Mouse (Mus musculus) stomach, embryonic 14.5 days (tissue): Measurements from ENCODE around the gene Fto. TPM values are rescaled to one million over a fixed set of nuclear protein-coding genes. Genes with fewer than 3 reads are reported as not detected.

Source experiments
- ATAC-seq: fragments of 200-750 bp; cut with Nextera tagmentation; 2 replicates; pipeline ENCODE4 v1.8.0; 2017; ENCODE audit warnings: low read depth, moderate TSS enrichment; ENCODE audit not compliant: insufficient number of reproducible peaks, insufficient read depth, low FRiP score
- H3K27ac ChIP-seq: fragments of 300-500 bp; sonication (generic); 2 replicates; pipeline ENCODE4 v1.5.1; 2014; ENCODE audit warnings: mild to moderate bottlenecking, low read length, moderate library complexity, mixed read lengths
- H3K27me3 ChIP-seq: fragments of 300-500 bp; sonication (generic); 2 replicates; pipeline ENCODE4 v1.6.1; 2014; ENCODE audit warnings: low read length, control low read depth, mixed read lengths; ENCODE audit not compliant: control insufficient read depth, insufficient read depth
- H3K36me3 ChIP-seq: fragments of 300-500 bp; sonication (generic); 2 replicates; pipeline ENCODE4 v1.6.1; 2014; ENCODE audit warnings: mild to moderate bottlenecking, control low read depth, low read length, moderate library complexity, mixed read lengths; ENCODE audit not compliant: control insufficient read depth, insufficient read depth
- H3K4me1 ChIP-seq: fragments of 300-500 bp; sonication (generic); 2 replicates; pipeline ENCODE4 v1.6.1; 2014; ENCODE audit warnings: low read length, control low read depth, mixed read lengths; ENCODE audit not compliant: control insufficient read depth, insufficient read depth
- H3K4me2 ChIP-seq: fragments of 300-500 bp; sonication (generic); replicated peaks from 2 replicates; pipeline ENCODE4 v1.6.1; 2014; ENCODE audit warnings: low read depth, low read length, control low read depth
- H3K4me3 ChIP-seq: fragments of 300-500 bp; sonication (generic); 2 replicates; pipeline ENCODE4 v1.5.1; 2014; ENCODE audit warnings: low read depth, low read length, control low read depth
- H3K9ac ChIP-seq: fragments of 300-500 bp; sonication (generic); replicated peaks from 2 replicates; pipeline ENCODE4 v1.6.1; 2014; ENCODE audit warnings: low read depth, mild to moderate bottlenecking, control low read depth, low read length, moderate library complexity, mixed read lengths
- H3K9me3 ChIP-seq: fragments of 300-500 bp; sonication (generic); 2 replicates; pipeline ENCODE4 v1.6.1; 2016; ENCODE audit warnings: low read depth, low read length, control low read depth; ENCODE audit not compliant: control insufficient read depth
- WGBS: fragments of 180-500 bp; shearing (Covaris S2); extraction: QIAGEN DNeasy Blood & Tissue Kit; methylation state at CpG from one replicate; pipeline ENCODE4 v1.1.7; 2014; 5-methylcytosine and 5-hydroxymethylcytosine counted together
- polyA plus RNA-seq: library from polyadenylated mRNA; unstranded; fragments of >200 nt; fragmentation: Nextera tagmentation; extraction: Ambion mirVana; gene quantifications from 2 replicates; pipeline ENCODE4 v1.2.1, GENCODE M21; 2014

Fto gene
- polyA plus RNA-seq, 1 experiment from 2014 or later: 89.6 TPM

DNA sequence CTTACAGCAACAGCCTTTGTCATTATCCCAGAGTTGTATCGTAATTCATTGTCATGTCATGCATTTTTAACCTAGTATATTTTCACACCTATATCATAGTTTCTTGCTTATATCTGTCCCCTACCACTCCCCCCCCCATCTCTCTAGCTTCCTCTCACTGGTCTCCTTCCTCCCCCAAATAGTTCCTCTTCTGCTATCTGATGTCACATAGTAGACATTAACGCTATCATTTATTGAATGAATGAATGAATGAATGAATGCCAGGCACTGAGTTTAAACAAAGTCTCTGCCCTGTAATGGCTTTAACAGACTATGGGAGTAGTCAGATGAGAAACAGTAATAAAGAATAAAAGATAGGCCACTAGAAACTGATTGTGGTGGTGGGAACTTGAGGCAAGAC, 983 bp upstream of the Fto start:
- Histone ChIP-seq H3K27me3 (no peaks in the 10 kb centered on the region), H3K4me2 (peak overlapping the region; percentile 54), H3K9ac (peak overlapping the region; percentile 50; the same call in 1 of the 2 replicates), H3K36me3 (no peaks in the 10 kb centered on the region), H3K4me1 (peaks cover 6% of the 10 kb centered on the region), H3K27ac (no peak overlapping the region), H3K4me3 (peak overlapping the region; percentile 72), H3K9me3 (no peaks in the 10 kb centered on the region)
- no peak for ATAC-seq
- WGBS: 73% methylated on average over 2 of the region's 2 CpGs

DNA sequence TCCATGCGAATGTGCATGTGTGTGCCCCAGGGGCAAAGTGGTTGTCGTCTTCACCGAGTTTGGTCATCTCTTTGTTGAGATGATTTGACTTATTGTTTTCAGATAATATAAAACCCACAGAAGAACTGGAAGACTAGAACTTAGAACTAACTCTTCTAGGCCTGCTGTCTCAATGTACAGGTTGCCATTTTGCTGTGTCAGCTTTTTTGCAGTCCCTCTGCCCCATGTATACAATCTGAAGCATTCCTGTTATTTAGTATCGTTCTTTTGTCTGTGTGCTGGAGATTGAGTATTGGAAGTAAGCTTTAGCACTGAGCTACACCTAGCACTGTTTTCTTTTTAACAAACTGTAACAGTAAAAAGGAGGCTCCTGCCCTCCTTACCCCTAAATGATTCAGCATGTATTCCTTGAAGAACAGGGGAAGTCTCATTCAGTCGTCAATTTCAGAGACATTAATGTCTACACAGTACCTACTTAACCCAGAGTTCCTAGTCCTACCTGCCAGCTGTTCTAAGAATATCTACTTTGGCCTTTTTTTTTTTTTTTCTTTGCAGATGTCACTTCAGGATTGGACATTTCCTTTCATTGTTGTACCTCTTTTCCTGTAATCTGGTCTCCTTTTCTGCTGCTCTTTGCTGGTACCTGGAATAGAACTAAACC, 4.4 kb downstream of the Fto start:
- H3K4me3 ChIP-seq: no peak overlapping the region
- no peak overlapping the region for H3K27ac ChIP-seq
- no peak overlapping the region for H3K4me2 ChIP-seq
- no peaks in the 10 kb centered on the region for H3K27me3 ChIP-seq
- H3K36me3 ChIP-seq: no peaks in the 10 kb centered on the region
- no peak overlapping the region for H3K9ac ChIP-seq
- H3K4me1 ChIP-seq: peaks cover 10% of the 10 kb centered on the region
- ATAC-seq: no peak
- no peaks in the 10 kb centered on the region for H3K9me3 ChIP-seq
- WGBS: 92% methylated on average over 5 of the region's 5 CpGs

DNA sequence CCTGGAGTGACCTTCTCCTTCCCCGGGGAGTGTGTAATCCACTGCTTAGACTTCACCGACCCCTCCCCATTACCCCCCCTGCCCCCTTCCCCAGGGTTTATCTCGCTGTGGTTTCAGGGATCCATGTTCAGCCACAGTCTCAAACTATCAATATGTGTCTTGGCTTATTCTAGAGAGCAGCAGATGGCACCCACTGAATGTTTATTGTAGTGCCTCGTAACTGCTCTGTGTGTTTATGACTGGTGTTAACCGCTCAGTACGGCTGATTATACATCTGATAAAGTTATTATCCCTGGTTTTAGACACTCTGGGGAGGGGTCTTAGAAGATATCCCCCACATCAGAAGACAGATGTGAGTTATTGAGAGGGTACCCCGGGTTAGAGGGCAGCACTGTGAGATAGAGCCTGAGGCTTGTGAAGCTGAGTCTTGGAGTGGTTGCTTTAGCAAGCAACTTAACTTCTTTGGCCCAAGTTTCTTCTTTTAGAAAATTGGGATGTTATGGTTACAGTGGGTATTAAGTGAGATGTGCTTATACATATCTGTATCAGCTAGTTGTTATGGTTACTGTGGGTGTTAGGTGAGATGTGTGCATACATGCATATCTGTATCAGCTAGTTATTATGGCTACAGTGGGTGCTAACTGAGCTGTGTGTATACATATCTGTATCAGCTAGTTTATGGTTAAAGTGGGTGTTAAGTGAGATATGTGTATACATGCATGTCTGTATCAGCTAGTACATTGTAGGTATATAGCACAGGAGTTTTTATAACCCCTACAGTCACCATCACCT, 5.8 kb downstream of the Fto start:
- no peaks in the 10 kb centered on the region for H3K36me3 ChIP-seq
- H3K4me3 ChIP-seq: no peak overlapping the region
- H3K4me1 ChIP-seq: peaks cover 10% of the 10 kb centered on the region
- WGBS: 52% methylated on average over 7 of the region's 7 CpGs
- no peaks in the 10 kb centered on the region for H3K9me3 ChIP-seq
- no peaks in the 10 kb centered on the region for H3K27me3 ChIP-seq
- ATAC-seq: no peak
- H3K27ac ChIP-seq: no peak overlapping the region
- no peak overlapping the region for H3K9ac ChIP-seq
- no peak overlapping the region for H3K4me2 ChIP-seq

DNA sequence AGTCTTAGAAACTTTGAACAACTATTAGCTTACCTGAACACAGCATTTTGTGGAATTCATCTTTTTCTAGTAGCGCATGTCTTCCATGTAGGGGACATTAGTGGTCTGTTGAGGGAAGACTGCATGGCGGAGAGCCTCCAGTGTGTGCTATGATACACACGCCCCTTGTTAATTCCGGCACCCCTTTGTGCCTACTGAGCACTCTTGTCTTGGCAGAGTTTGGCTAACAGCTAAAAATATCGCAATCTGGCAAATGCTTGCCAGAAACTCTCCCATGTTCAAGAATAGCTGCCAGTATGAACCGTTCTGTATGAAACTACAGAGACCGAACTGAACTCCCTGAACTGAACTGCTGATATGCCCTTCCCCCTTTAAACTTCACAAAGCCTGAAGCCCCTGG, 10.2 kb downstream of the Fto start:
- no peaks in the 10 kb centered on the region for H3K9me3 ChIP-seq
- H3K9ac ChIP-seq: no peak overlapping the region
- H3K4me2 ChIP-seq: no peak overlapping the region
- H3K27ac ChIP-seq: no peak overlapping the region
- H3K27me3 ChIP-seq: no peaks in the 10 kb centered on the region
- WGBS: 92% methylated on average over 7 of the region's 7 CpGs
- ATAC-seq: no peak
- H3K4me3 ChIP-seq: no peak overlapping the region
- 0 out of 2 replicates have a peak, but pooled peaks cover 3% of the 10 kb centered on the region for H3K4me1 ChIP-seq
- peaks cover 6% of the 10 kb centered on the region; the same call in 1 of the 2 replicates for H3K36me3 ChIP-seq

DNA sequence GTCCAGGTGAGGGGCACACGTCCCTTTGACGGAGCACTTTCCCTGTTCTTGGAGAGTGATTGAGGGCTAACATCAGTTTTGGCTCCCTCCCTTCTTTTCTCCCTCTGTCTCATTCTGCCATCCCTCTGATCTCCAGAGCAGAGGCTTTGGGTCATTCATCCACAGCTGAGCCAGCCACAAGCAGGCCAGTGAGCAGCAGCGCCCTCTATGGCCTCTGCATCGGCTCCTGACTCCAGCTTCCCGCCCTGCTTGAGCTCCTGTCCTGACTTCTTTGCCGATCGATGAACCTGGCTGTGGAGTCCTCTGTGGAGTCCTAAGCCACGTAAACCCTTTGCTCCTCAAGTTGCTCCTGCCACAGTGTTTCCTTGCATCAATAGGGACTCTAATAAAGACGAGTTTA, 10.9 kb downstream of the Fto start:
- H3K4me3 ChIP-seq: no peak overlapping the region
- H3K4me1 ChIP-seq: peaks cover 6% of the 10 kb centered on the region
- 61% methylated on average over 9 of the region's 9 CpGs for WGBS
- H3K9ac ChIP-seq: no peak overlapping the region
- ATAC-seq: no peak
- no peak overlapping the region for H3K4me2 ChIP-seq
- no peaks in the 10 kb centered on the region for H3K27me3 ChIP-seq
- peaks cover 6% of the 10 kb centered on the region; the same call in 1 of the 2 replicates for H3K36me3 ChIP-seq
- no peaks in the 10 kb centered on the region for H3K9me3 ChIP-seq
- no peak overlapping the region for H3K27ac ChIP-seq

DNA sequence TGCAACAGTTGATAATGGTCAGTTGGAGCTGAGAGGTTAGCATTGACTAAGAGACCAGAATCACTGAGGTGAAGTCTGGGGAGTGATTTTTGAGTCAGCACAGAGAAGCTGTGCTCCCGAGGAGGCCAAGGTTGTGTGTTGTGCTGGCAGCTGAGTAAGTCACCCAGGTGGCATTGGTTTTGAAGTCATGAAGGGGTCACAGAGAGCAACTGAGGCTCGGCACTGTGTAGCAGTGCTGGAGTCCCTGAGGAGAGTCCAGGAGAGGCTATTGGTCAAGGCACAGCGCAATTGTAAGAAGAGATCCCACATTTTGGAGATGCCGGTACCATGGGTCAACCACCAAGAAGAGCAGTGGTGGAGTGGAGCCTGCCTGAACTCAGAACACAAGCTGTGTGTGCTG, 11.6 kb downstream of the Fto start:
- 84% methylated on average over 4 of the region's 4 CpGs for WGBS
- no peak for ATAC-seq

DNA sequence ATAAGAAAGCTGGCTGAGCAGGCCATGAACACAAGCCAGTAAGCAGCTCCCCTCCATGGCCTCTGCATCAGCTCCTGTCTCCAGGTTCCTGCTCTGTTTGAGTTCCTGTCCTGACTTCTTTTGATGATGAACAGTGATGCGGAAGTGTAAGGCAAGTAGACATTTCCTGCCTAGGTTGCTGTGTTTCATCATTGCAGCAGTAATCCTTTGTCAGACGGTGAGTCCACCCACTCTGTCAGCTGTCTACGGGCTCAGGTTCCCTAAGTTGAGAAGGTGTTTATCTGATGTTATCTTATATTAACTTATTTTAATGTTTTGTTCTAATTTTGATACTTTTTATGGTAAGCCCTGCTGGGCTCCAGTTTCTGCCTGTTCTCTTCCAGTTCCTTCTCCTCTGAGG, 12.7 kb downstream of the Fto start:
- Histone ChIP-seq H3K9ac (no peak overlapping the region), H3K27ac (no peak overlapping the region), H3K4me3 (no peak overlapping the region), H3K27me3 (no peaks in the 10 kb centered on the region), H3K9me3 (no peaks in the 10 kb centered on the region), H3K36me3 (peaks cover 6% of the 10 kb centered on the region; the same call in 1 of the 2 replicates), H3K4me1 (peaks cover 23% of the 10 kb centered on the region), H3K4me2 (no peak overlapping the region)
- WGBS: 52% methylated on average over 3 of the region's 3 CpGs
- no peak for ATAC-seq

More for the DNA sequence above, 11.6 kb downstream of the Fto start:
- peaks cover 12% of the 10 kb centered on the region for H3K4me1 ChIP-seq
- peaks cover 6% of the 10 kb centered on the region; the same call in 1 of the 2 replicates for H3K36me3 ChIP-seq
- H3K4me2 ChIP-seq: no peak overlapping the region
- H3K4me3 ChIP-seq: no peak overlapping the region
- H3K9ac ChIP-seq: no peak overlapping the region
- H3K27ac ChIP-seq: no peak overlapping the region
- no peaks in the 10 kb centered on the region for H3K27me3 ChIP-seq
- H3K9me3 ChIP-seq: no peaks in the 10 kb centered on the region

DNA sequence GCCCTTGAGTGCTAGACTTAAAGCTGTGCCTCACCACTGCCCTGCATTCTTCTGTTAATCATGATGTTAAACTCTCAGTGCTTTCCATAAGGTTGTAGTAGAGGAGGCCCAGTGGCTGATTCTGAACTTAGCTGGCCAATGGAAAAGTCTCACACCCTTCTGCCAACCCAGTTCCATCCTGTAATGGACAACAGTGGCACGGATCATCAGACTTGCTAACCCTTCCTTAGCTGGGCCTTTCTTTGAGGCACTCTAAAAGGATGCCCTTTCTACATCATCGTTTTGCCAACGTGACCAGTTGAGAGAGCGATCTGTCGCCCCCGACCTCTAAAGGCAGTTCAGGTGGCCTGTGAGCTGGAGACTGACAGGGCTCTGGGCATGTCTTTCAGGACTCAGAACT, 13.6 kb downstream of the Fto start:
- H3K27me3 ChIP-seq: no peaks in the 10 kb centered on the region
- H3K4me3 ChIP-seq: no peak overlapping the region
- no peak overlapping the region for H3K4me2 ChIP-seq
- ATAC-seq: no peak
- no peak overlapping the region for H3K9ac ChIP-seq
- H3K4me1 ChIP-seq: peaks cover 29% of the 10 kb centered on the region
- 87% methylated on average over 6 of the region's 6 CpGs for WGBS
- peaks cover 6% of the 10 kb centered on the region; the same call in 1 of the 2 replicates for H3K36me3 ChIP-seq
- no peak overlapping the region for H3K27ac ChIP-seq
- no peaks in the 10 kb centered on the region for H3K9me3 ChIP-seq
